Mouse (Mus musculus): ENCODE measurements around the gene Kif12.
A peak's percentile ranks its signal among the peaks of the same experiment; 100 is the strongest.

Gene Kif12

GRCm38 (mm10) chr4:63158192-63158591, 13.7 kb downstream of the Kif12 start:
- peak in 1 of 2 experiments; percentile 6 for DNase-seq

DNA sequence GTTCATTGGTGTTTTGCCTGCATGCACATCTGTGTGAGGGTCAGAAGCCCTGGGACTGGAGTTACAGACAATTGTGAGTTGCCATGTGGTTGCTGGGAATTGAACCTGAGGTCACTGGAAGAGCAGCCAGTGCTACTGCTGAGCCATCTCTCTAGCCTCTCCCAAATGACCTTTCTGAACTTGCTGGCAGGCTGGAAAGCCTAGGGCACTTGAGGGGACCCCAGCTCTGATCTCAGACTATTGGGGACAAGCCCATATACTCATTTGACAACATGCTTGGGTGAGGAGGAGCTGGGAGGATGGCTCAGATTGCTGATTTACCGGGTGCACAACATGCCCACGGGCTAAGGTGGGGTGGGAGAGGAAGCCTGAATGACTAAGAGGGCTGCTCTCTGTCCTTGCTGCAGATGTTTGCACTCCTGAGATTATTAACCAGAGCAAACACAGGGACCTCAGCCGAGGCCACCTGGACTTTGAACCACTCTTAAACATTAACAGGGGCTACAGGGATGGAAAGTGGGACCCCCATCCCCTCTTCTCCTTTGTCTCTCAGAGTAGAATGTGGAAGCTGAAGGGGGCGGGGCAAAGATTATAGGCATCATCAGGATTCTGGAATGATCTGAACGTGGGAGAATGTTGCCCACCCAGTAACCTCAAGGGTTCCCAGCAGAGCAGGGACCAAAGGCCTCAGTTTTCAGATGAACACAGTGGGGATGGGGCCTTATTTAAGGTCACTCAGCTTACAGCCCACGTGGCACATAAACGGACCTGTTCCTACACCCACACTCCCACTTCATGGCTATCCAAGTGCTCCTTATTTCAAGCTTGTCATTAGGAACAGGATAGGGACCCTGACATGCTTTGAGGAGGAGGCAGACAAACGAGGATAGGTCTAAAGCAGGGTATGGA, 15.0 kb downstream of the Kif12 start:
- DNase-seq, result peak in 1 of 2 experiments; percentile 1

- no peak for DNase-seq
Observed at GRCm38 (mm10) chr4:63155596-63155995, 16.3 kb downstream of the Kif12 start.

DNA sequence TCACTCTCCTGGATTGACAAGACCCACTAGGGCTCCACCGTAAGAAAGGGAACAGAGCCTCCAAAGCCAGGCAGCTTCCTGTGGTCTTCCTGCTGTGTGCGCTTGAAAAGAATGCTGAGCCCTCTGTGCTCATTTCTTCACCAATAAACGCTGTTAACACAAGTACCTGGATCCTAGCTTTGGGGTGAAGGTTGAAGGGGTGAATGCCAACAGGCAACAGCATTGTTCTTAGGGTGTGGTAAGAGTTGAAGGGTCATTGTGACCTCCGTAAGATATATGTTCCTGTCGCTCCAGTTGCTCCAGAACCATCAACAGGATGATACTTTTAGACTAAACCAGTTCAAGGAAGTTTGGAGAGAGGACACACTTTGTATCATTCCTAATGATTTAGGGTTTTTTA, 17.2 kb downstream of the Kif12 start, which contains the start of gene Ambp:
Ambp (minus strand) TSS at position 101 of the 400 bp plus-strand sequence.
- no peak for DNase-seq

GRCm38 (mm10) chr4:63154028-63154427, 17.9 kb downstream of the Kif12 start:
- DNase-seq, result no peak

DNA sequence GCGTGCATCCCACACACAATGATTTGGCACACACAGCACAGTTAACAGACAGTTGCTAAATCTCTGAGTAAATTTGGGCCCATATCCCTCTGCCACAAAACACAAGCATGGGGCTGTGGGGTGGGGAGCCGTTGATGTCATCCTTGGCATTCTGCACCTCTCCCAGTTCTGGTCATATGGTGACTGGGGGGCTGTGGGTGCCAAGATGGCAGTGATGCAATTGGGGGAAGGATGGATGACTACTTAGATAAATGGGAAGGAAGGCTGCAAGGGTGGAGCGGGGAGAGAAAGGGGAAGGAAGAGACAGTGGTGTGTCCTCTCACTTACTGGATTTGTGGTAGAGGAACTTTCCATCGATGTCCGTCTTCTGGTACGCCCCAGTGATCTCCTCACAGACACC, 20.8 kb downstream of the Kif12 start:
- DNase-seq, result no peak

- DNase-seq, result no peak
Observed at GRCm38 (mm10) chr4:63147268-63147667, 24.7 kb downstream of the Kif12 start.

- peak in 1 of 2 experiments; percentile 23 for DNase-seq
Observed at GRCm38 (mm10) chr4:63129891-63130624, 41.9 kb downstream of the Kif12 start.

- no peak for DNase-seq
Observed at GRCm38 (mm10) chr4:63124861-63125466, 47.0 kb downstream of the Kif12 start.

DNA sequence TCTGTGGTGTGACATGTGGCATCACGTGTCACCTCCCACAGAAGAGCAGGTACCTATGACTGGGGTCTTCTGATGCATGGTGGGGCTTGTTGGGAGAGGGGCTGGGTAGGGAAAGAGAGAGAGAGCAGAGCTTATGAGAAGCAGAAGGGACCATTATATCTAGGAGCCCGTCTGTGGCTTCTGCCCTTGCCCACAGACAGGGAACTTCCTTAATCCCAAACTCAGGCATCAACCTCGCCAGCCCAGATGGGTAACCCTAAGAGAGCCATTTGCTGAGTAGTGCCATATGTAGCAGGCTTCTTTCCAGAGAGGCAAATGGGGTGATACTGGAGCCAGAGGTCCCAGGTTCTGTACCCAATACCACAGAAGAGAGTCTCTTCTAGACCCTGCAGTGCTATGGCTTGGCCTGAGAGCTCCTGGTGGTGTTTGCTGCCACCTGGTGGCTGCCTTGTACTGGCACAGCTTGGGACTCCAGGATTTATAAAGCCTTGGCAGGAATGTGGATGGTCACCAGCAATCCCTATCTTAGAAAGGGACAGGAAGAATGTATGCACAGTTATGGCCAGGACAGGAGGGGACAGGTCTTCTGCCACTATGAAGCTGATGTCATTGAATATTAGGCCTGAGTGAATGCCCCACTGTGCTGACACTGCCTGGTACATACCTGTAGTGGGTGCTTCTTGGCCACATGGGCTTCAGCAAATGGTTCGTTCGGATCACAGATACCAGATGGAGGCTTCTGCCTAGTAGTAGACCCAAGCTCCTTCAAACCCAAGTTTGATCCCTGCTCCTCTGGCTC, 53.1 kb downstream of the Kif12 start:
- DNase-seq, result peak; percentile 78 to 81

Measured in thymus, postnatal 36 days (tissue).